Mouse (Mus musculus) myocyte (in vitro differentiated cells): ENCODE results near the gene Bicdl1.

ENCODE experiments used
- CEBPB ChIP-seq: IDR thresholded peaks from 2 replicates; pipeline ENCODE4 v1.6.1; 2011; ENCODE audit warnings: mild to moderate bottlenecking, moderate library complexity; ENCODE audit not compliant: poor library complexity, insufficient read depth, severe bottlenecking
- E2F4 ChIP-seq: IDR thresholded peaks from one replicate; pipeline ENCODE4 v1.6.1; 2011; ENCODE audit warnings: mild to moderate bottlenecking, control low read depth, moderate library complexity; ENCODE audit not compliant: insufficient read depth
- MAX ChIP-seq: IDR thresholded peaks from one replicate; pipeline ENCODE4 v1.6.1; 2011; ENCODE audit warnings: low read depth, mild to moderate bottlenecking, control low read depth
- MYOD1 ChIP-seq, 3 experiments: IDR thresholded peaks; one replicate each; pipeline ENCODE4 v1.6.1; 2011; ENCODE audit warnings: control low read depth in 2 of 3, low read depth in 2 of 3, mild to moderate bottlenecking in 2 of 3, moderate library complexity in 1 of 3; ENCODE audit not compliant: insufficient read length in 2 of 3, control insufficient read depth in 1 of 3
- MYOG ChIP-seq, 3 experiments: IDR thresholded peaks; one replicate each; pipeline ENCODE4 v1.6.1; 2011; ENCODE audit warnings: control low read depth in 2 of 3, low read depth in 2 of 3, mild to moderate bottlenecking in 2 of 3; ENCODE audit not compliant: insufficient read length in 2 of 3, control insufficient read depth in 1 of 3, insufficient read depth in 1 of 3
- POLR2A ChIP-seq: IDR thresholded peaks from one replicate; pipeline ENCODE4 v1.6.1; 2011; ENCODE audit warnings: low read depth, mild to moderate bottlenecking, control low read depth, moderate library complexity; ENCODE audit not compliant: insufficient read length
- POLR2AphosphoS2 ChIP-seq: IDR thresholded peaks from one replicate; pipeline ENCODE4 v1.6.1; 2011; ENCODE audit warnings: low read depth, control low read depth; ENCODE audit not compliant: insufficient read length
- REST ChIP-seq: IDR thresholded peaks from one replicate; pipeline ENCODE4 v1.6.1; 2011; ENCODE audit warnings: mild to moderate bottlenecking, control low read depth, moderate library complexity; ENCODE audit not compliant: insufficient read depth, insufficient read length
- TCF12 ChIP-seq: IDR thresholded peaks from one replicate; pipeline ENCODE4 v1.6.1; 2011; ENCODE audit warnings: mild to moderate bottlenecking, control low read depth; ENCODE audit not compliant: poor library complexity, insufficient read depth, severe bottlenecking
- TCF3 ChIP-seq: IDR thresholded peaks from one replicate; pipeline ENCODE4 v1.6.1; 2011; ENCODE audit warnings: low read depth, control low read depth; ENCODE audit not compliant: insufficient read length
- USF1 ChIP-seq: IDR thresholded peaks from one replicate; pipeline ENCODE4 v1.6.1; 2011; ENCODE audit warnings: low read depth, mild to moderate bottlenecking, control low read depth, moderate library complexity

- TF ChIP-seq MYOD1 (IDR thresholded peaks at IDR 0.05; ENCODE audit: control insufficient read depth in 1 of 3, insufficient read length in 2 of 3, low read depth in 2 of 3) (no peak), POLR2A (no peak), USF1 (no peak), E2F4 (no peak), CEBPB (no peak), POLR2AphosphoS2 (no peak), REST (no peak), TCF12 (no peak), TCF3 (no peak), MYOG (IDR thresholded peaks at IDR 0.05; ENCODE audit: control insufficient read depth in 1 of 3, insufficient read depth in 1 of 3, insufficient read length in 2 of 3, low read depth in 2 of 3) (no peak), MAX (no peak)
These were observed 18.9 kb downstream of the Bicdl1 start for GRCm38 (mm10) chr5:115712487-115712886.
